Mouse (Mus musculus) kidney, adult 11 months (tissue): ENCODE results near the gene Chuk.

ENCODE experiments used
- DNase-seq: peaks from one replicate; pipeline ENCODE4 v3.0.0; 2022

The Chuk gene

GRCm38 (mm10) chr19:44104393-44104792 is 2.9 kb downstream of the Chuk start:
- no peak for DNase-seq

GRCm38 (mm10) chr19:44103001-44103400 is 4.3 kb downstream of the Chuk start:
- no peak for DNase-seq

GRCm38 (mm10) chr19:44100840-44101239 is 6.4 kb downstream of the Chuk start:
- DNase-seq = no peak

DNA sequence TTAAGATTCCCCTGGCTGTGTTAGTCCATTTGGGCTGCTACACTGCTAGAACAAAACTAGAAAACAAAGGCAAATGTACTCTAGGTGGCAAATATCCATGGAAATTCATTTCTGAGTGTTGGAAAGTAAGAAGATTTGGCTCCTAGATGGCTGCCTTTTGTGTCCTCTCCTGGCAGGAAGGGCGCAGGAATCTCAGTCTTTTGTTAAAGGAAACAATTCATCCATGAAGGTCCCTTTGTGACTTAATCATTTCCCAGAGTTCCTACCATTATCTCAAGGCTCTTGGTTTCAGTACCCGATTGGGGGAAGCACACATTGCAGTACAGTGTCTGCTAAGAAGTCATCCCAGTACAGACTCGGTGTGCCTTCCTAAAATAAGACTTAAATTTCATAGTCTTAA is 21.0 kb downstream of the Chuk start:
- no peak for DNase-seq

GRCm38 (mm10) chr19:44080920-44081319 is 26.4 kb downstream of the Chuk start:
- DNase-seq = no peak

GRCm38 (mm10) chr19:44080023-44080422 is 27.3 kb downstream of the Chuk start:
- no peak for DNase-seq

GRCm38 (mm10) chr19:44077024-44077423 is 30.3 kb downstream of the Chuk start:
- DNase-seq = no peak

GRCm38 (mm10) chr19:44076457-44076856 is 30.8 kb downstream of the Chuk start:
- no peak for DNase-seq

- DNase-seq = no peak
Observed at GRCm38 (mm10) chr19:44074986-44075385, 32.3 kb downstream of the Chuk start.

DNA sequence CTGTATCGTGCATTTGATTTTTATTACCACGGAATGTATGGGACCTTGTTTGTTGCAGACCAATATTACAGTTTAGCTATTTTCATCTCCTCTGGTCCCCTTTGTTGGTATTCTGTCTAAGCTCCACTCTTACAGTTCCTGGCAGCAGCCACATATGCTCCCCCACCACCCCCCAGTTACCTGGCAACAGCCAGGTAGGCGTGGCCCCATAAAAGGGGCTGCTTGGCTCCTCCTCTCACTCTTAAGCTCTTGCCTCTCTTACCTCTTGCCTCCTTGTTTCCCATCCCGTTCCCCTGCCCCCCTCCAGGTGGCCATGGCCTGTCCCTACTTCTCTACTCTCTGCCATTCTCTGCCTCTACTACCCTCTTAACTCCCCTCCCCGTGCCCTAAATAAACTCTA is 36.1 kb downstream of the Chuk start:
- no peak for DNase-seq

- no peak for DNase-seq
Observed at GRCm38 (mm10) chr19:44069914-44070232, 37.4 kb downstream of the Chuk start.

GRCm38 (mm10) chr19:44069121-44069913 is 38.0 kb downstream of the Chuk start, which contains the start of gene Erlin1:
TSS of gene Erlin1 (minus strand) at chr19:44069785.
- DNase-seq = peak; percentile 83

GRCm38 (mm10) chr19:44068232-44068631 is 39.0 kb downstream of the Chuk start:
- no peak for DNase-seq

GRCm38 (mm10) chr19:44067323-44068049 is 39.8 kb downstream of the Chuk start:
- peak; percentile 56 for DNase-seq

DNA sequence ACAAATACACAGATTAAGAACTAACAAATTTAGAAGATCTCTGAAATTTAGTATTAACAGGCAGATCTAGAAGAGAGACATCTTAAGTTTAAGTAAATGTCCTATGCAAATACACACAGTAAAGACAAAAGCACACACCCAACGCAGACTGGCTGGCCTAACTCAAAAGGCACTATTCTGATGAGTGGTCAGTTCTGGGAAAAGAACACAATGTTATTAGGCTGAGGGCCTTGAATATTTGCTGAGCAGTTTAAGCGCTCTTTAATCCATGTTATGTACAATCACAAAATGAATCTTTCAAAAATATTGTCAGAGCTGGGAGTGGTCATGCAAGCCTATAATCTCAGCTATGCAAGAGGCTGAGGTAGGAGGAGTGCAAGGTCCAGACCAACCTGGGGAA is 42.5 kb downstream of the Chuk start:
- DNase-seq = no peak

DNA sequence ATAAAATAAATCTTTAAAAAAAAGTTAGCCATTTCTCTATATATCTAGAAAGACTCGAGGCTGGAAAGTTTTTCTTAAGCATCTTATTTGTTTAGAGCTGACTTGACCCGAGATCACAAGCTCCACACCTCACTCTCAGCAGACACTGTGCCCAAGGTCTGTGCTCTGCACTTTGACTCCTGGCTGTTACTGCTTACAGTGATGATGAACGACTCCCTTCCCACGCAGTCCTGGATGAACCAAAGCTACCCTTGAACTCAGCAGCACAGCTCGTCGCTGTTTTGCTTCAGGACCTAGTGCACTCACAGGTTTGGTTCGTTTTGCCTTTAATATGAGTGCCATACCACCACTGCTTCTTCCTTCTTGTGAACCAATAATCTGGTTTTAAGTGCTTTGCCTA is 43.5 kb downstream of the Chuk start:
- peak; percentile 78 for DNase-seq

DNA sequence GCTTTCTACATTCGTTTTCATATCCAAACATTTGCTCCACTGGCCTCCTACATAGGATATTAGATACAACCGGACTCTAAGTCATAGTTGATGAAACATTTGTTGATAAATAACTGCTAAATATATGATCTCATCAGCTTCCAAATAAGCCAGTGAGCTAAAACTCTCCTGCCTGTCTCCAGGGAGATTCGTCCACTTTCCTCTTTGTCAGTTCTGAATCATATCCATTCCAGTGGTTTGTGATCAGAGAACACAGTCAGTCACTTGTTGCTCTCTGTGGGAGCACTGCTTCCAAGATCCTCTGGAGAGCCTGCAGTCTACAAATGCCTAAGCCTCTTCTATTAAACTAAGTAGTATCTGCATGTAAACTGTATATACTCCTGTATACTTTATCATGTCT is 47.1 kb downstream of the Chuk start:
- DNase-seq = no peak

- no peak for DNase-seq
Observed at GRCm38 (mm10) chr19:44055173-44055826, 52.0 kb downstream of the Chuk start.

DNA sequence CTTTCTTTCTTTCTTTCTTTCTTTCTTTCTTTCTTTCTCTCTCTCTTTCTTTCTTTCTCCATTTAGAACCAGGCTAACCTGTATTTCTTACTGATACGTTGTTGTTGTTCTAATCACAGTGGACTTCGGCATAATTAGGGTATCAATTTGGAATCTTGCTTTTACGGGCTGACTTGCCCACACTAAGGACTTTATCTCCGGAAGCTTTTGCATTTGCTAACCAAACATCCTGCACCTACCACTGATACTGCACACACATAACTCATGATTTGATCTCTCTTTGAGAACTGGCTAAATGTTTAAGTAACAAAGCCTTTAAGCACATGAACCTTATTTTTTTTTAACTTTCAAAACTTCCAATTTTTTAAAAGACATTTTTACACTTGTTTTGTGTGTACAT is 56.9 kb downstream of the Chuk start:
- DNase-seq = no peak

GRCm38 (mm10) chr19:44049282-44049681 is 58.0 kb downstream of the Chuk start:
- DNase-seq = peak; percentile 50

GRCm38 (mm10) chr19:44045847-44046246 is 61.4 kb downstream of the Chuk start:
- DNase-seq = no peak

GRCm38 (mm10) chr19:44042121-44042520 is 65.2 kb downstream of the Chuk start:
- DNase-seq = no peak

- no peak for DNase-seq
Observed at GRCm38 (mm10) chr19:44033396-44033795, 73.9 kb downstream of the Chuk start.
